Mouse (Mus musculus): ENCODE data around the gene Tas2r118.
A peak's percentile ranks its signal among the peaks of the same experiment; 100 is the strongest.

The Tas2r118 gene

DNA sequence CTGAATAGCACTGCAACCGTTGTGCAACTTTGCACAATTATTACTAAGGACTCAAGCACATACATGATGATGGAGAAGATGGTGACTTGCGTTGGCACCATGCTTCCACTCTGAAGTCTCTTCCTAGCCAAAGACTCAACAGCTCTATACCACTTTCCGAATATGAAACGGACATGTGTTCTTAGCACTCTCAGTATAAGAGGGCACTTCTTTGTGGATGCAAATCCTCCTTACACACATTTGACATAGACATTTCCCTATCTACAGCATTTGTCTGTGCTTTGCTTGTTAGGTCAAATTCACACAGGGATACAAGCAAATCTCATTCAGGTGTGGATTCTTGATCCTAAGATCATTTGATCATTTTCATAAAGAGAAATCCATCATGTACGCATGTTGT, at the start of gene Tas2r118:
Gene Tas2r118, minus strand, starts transcription at position 101 of the 400 bp plus-strand sequence.
- DNase-seq = no peak

DNA sequence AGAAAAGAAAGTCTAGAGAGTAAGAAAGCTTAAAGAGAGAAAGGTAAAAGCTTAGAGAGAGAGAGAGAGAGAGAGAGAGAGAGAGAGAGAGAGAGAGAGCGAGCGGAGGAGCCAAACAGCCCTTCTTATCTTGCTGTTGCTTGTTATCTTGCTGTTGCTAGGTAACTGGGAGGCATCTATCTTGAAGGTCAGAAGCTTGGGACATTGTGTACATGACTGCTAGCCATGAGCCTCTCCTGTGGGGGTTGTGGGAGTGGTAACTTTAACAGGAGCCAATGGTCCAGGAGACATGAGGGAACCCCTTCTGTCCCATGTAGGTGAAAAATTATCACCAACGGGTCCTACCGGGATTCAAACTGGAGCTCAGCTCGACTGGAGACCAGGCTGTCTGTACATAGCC, 48.5 kb upstream of the Tas2r118 start:
- no peak for DNase-seq

DNA sequence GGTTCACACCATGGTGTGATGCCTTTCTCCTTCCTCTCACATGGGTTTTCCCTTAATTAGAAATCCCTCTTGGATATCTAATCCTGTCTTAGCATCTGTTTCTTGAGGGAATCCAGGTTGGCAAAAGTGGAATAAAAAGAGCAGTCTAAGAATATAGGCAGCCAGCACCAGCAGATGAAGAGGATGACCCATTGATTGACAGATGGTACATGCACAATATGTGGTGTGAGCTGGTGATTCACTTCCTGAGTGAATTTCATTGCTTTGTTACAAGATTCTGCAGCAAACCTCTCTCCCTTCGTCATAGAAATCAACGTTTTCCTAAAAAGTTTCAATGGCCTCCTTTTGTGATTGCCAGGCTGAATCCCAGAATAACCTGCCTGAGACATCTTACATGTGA, 23.4 kb upstream of the Tas2r118 start:
- DNase-seq = no peak

DNA sequence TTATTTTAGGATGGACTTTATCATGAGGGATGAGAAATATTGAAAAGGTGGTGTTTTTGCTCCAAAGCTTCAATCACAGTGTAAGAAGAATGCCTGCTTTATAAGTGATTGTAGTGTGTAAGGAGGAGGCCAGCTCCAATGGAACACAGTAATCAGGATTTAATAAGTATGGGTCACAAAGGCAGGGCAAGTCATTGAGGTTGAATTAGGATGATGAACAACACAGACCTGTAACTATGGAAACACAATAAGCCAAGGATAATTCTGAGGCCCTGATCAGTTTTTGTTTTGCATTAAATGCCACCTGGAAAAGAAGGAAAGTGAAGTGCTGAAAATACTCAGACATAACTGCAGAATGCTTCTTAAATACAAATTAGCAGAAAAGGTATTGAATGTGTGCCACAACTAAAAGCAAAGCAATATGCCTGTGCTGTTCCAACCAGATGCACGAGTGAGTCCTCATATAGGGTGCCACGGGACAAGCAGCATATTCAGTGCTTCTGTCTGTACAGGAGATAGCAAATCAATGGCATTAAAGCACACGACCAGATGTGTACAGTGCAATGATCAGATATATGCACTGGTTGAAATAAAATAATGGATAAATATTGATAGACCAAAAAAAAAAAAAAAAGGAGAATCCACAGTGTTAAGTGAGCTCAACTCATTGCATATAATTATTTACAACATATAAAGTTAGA, 21.0 kb upstream of the Tas2r118 start:
- no peak for DNase-seq

DNA sequence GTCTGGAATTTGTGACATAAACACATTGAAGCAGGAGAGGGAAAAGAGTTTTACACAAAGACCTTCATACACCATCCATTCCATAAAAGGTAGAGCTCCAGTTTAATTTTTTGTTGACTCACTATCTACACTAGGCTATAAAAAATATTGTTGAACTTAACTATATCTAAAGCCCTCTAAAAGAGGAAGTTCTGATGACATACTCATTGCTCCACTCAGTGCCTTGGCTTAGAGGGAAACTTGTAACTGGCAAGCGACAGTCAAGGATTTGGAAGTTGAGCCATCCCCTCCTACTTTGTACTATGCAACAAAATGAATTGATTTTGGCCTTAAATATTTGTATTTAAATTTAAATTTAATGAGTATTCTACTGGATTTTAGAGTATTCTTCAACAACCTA, 16.4 kb upstream of the Tas2r118 start:
- DNase-seq = no peak

DNA sequence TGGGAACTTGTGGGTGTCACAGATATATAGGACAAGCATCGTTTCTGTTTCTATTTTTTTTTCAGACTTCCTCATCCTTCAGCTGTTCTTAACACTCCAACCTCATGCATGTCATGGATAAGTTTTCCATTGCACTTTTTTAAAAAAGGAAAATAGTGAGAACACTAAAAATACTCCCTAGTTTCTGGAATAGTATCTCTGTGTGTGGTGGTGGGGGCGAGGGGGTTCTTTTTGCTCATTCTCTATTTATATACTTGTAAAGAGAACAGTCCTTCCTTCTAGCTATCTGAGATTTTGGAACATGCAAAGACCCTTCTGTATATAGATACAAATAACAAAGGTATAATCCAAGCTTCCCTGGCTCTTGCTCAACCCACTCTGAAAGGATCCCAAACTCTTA, 2.9 kb downstream of the Tas2r118 start:
- DNase-seq = no peak

DNA sequence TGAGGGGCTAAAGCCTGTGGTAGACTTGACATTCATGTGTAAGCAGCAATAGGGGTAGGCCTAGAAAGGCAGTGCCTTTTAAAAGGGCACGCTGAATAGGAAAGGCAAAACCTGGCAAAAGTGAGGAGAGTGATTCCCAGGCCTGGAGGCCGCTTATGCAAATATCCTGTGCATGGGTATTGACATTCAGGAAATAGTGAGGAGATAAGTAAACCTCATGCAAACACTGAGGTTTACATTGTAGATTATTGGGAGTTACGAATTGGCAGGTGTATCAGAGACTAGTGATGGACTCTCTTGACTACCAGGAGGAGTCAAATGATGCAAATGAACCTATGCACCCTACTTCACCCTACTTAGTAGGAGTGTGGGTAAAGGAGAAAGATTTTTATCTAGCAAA, 3.9 kb downstream of the Tas2r118 start:
- no peak for DNase-seq

DNA sequence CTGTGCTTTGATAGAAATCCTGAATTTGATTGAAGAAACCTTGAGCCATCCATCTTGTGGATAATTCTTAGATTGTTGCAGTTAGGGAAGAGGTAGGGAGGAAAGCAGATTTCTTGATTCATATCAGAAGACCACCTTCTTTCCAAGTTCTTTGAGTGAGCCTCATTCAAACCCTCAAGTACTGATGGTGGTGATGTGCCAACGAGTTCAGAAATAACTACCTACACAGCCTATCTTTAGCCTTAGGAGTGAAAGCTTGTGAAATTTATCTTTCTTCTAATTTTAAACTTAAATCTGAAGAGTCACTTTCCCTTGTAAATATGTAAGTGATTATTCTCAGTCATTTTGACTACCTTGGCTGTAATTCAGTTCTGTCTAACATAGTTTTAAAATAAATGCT, 6.1 kb downstream of the Tas2r118 start:
- no peak for DNase-seq

DNA sequence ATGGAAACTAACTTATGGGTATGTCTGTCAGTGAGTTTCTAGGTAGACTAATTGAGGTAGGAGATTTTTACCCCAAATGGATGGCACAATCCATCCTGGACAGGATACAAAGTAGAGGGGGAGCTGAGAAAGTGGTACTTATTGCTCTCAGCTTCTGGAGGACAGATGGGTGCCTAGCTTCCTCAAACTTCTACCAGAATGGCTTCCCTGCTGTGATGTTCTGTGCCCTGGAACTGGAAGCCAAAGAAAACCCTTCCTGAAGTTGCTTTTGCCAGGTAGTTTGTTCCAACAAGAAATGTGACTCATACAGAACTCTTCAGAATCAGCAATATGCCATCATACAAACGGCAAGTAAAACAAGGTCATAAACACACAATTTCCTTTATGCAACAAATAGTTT, 29.1 kb downstream of the Tas2r118 start:
- peak in 1 of 2 experiments; percentile 24 for DNase-seq

DNA sequence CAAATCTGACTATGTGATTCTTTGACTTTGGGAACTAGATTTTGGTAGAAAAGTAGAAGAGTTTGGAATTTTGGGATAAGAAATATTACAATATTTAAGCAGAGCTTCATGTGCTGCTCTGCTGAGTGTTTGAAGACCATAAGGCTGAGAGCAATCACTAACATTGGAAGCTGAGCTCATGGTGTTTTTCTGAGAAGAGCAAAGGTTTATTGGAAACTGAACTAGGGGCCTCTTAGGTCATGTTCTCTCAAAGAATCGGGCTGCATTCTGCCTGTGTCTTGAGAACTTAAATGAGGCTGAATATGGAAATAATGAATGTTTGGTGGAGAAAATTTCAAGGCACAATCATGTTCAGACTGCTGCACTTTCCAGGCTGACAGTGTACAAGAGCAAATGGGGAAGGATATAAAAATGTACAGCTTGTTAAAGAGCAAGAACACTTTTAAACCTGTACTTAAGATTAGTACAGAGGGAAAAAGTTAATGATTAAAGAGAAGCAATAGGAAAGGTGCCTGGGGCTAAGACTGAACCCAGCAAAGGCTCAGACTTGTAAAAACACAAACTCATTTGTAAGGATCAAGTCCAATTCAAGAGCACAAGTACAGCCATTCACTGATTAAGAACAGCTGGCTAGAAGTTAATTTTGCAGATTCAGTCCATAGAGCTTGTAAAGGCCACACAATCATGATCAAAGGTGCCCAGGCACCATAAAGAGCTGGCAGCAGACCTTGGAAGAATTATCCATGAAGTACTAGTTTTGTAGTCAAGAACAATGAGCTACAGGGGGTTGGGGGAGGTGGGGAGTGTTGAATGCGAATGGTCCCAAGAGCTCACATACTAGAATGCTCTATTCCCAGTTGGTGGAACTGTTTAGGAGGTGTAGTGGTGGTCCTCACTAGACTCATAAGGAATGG, 31.0 kb downstream of the Tas2r118 start:
- DNase-seq = no peak

DNA sequence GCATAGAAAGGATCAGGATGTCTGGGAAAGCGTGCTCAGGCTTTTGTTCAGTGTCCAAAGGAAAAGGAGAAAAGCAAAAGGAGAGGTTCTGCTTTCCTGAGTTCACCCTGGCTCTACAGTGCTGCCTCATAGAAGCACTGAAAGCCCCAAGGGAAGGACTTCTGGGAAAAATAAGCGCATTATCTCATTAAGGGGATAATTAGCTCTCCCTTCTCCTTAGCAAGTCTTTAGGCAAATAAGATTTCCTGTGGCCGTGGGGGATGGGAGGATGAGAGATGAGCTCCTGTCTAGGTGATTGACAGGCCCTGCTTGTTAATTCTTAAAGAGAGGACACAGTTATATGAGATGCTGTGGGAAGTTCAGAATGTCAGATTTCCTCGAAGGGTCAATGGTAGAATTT, 33.4 kb downstream of the Tas2r118 start:
- DNase-seq = no peak

DNA sequence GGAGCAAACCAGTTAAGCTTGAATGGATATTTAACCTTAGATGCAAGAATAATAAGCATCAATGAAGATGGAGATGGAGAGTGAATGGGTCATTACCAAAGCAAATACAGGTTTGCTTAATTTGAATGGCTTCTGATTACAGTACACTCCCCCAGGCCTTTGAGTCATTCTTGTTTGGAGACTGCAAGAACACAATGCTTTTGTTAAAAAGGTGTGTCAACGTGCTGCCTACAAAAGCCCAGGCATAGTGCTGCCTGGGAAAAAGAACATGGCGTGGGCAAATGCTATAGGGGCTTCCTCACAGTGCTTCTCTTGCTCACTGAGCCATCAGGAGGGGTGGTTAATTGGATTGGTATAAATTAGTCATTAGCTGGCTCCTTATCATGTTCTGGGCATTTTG, 46.1 kb downstream of the Tas2r118 start:
- no peak for DNase-seq

Data from cerebellum, postnatal 14 days (tissue).